Mouse (Mus musculus) CD8-positive naive resting alpha-beta T cell, adult 2 months (primary cell): ENCODE data around the gene Popdc2.
"Not testable (repeated sequence)": the region's sequence is repeated elsewhere in the genome, so short reads cannot be mapped to it uniquely, and the experiment has no call there.

Experiments used
- DNase-seq, 2 experiments: peaks; one replicate each; pipeline ENCODE4 v3.0.0; 2022; ENCODE audit warnings: low read depth in 2 of 2, low spot score in 2 of 2

Gene Popdc2

GRCm38 (mm10) chr16:38361933-38362332 lies at the start of gene Popdc2:
Gene Popdc2, plus strand, starts transcription at chr16:38362209.
- DNase-seq = no peak

- no peak for DNase-seq
Observed at GRCm38 (mm10) chr16:38318492-38318891, 43.5 kb upstream of the Popdc2 start.

DNA sequence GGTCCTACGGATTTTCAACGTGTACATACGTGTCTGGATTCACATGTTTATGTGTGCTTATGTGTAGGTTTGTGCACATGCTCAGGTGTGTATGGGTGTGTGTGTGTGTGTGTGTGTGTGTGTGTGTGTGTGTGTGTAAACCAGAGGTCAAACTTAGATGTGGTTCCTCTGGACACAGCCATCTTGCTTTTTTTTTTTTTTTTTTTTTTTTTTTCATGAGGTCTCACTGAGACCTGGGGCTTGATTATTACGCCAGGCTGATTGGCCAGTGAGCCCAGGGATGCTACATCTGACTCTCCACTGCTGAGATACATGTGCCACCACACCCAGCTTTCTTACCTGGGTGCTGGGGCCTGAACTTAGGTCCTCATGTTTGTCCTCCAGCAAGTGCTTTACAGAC lies 42.9 kb upstream of the Popdc2 start:
- no peak for DNase-seq

GRCm38 (mm10) chr16:38321452-38321935 lies 40.5 kb upstream of the Popdc2 start:
- peak; percentile 10 to 28 for DNase-seq

DNA sequence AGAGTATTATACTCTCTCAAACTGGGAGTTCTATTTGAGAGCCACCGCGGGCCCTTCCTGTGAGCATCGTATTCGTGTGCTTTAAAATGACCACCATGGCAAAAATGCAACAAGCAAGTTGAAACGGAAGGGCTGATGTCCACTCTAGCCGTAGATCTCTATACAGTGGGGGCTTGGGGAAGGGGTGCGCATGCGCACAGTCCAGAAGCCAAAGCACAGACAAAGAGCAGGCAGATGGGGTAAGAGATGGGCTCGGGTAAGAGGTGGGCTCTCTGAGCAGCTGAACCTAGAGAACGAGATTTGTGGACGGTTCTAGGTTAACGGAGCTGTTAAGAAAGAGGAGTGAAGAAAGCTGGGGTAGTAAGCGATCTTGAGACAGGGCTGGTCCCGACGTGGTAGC lies 37.7 kb upstream of the Popdc2 start:
- no peak for DNase-seq

- no peak for DNase-seq
Observed at GRCm38 (mm10) chr16:38326778-38327397, 35.1 kb upstream of the Popdc2 start.

DNA sequence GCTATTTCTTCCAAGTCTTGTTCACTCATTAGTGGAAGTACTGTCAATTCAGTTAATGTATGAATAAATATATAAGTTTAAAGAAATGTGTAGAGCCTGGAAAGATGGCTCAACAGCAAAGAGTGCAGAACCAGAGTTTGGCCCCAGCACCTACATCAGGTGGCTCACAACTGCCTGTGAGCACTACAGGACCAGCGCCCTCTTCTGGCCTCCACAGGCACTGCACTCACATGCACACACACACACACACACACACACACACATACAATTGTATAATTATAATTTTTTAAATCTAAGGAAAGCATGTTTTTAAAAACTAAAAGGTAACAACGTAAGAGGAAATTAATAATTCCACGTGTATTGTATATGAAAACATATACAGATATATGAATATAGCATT lies 32.7 kb upstream of the Popdc2 start:
- DNase-seq = no peak

- DNase-seq = no peak
Observed at GRCm38 (mm10) chr16:38334431-38334830, 27.6 kb upstream of the Popdc2 start.

DNA sequence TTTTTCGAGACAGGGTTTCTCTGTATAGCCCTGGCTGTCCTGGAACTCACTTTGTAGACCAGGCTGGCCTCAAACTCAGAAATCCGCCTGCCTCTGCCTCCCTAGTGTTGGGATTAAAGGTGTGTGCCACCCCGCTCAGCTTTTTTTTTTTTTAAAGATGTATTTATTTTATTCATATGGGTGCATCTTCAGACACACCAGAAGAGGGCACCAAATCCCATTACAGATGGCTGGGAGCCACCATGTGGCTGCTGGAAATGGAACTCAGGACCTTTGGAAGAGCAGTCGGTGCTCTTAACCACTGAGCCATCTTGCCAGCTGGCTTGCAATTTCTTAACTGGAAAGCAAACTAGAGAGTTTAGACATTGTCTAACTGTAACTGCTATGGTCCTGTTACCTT lies 23.9 kb upstream of the Popdc2 start:
- not testable (repeated sequence) for DNase-seq

DNA sequence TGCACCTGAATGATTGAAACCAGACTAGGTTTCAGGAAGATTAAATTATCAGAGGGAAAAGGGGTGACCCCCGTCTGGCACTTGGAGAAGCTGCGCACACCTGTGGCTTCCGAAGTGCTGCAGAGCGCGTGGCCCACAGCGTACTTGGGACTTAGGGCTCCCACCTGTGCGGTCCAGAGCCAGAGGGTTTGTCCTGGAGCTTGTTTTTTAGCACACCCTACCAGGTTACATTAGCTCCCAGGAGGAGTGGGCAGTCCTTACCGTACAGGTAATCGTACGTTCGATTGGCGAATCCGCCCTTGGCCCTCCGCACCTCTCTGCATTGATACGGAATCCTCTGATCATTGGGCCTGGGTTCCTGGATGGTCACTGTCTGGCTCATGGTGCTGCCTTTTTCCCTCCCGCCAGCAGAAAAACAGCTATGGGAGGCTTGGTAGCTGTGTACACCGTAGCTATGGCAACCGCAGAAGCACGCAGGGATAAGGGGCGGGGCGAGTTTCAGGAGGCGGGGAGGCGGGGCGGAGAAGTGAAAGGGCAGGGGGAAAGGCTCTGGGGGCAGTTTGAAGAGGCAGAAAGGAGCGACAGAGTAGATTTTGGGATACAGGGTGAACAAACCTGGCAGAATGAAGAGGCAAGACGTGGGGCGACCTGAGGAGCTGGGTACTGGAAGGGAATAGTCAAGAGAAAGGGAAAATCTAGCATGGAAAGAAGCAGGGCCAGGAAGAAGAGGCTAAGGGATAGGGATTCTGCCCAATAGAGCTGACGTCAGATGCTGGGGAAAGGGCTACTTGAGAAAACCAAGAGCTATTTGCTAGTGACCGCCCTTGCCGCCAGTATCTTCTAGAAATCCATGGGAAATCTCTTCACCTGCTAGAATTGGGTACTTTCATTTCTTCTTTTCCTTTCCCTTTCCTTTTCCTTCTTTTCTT lies 20.3 kb upstream of the Popdc2 start, which contains the start of gene Maats1:
TSS of gene Maats1 (minus strand) at position 748 of the 929 bp plus-strand sequence.
- no peak for DNase-seq

DNA sequence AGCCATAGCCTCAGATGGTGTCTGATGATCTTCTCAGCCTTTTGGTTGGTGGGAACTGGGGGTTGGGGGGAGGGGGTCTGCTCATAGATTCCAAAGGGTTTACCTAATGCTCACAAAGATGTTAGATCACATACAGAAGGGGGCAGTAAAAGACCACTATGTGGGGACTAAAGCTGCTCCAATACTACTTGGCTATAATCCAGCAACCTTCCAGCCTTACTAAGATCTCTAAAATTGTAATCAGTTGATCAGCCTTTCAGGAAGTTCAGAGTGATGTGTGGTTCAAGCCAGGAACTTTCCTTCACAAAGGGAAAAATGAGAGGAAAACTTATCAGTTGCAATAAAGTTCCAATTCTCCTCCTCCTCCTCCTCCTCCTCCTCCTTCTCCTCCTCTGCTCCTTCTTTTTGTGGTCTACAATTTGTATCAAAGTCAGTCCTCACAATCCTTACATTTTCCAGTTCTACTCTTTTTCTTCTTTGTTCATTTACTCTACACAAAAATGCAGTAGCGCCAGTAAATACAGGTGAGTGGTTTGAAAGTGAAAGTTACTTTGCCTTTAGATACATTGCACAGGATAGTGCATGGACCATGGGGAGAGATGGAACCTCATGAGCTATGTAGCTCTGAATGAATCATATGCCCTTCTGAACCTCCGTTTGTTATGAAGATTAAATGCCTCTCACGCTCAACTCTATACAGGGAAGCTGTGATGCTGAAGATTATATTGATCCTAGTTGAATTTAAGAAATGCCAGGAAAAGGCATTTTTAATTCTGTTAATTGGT lies 16.9 kb upstream of the Popdc2 start:
- no peak for DNase-seq

DNA sequence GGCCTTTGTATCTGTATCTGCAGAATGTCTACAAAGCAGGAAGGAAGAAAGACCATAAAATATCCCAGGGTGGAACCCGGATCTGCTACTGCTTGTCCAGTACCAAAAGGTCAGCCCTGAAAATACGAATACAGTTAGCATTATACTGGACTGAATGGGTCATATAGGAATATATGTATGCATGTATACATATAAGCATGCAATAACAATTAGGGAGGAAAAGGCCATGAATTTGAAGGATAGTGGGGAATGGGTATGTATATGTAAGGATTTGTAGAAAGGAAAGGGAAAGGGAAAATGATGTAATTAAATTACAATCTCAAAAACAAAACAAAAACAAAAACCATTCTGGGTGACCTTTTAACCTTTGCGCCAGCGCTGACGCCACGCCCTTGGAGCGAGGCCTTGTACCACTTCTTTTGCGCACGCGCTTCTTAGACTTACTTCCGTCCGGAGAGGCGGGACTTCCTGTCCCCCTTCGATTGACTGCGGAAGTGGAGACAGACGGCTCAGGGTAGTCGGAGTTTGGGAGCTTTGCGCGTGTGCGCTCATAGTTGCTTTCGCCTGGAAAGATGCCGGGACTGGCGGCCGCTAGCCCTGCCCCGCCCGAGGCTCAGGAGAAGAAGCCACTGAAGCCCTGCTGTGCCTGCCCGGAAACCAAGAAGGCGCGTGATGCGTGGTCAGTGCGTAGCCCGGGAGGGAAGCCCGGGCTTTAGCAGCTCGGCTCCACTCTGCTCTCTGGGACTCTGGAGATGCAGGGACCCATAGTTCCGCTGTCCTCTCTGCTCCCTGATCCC lies 15.3 kb upstream of the Popdc2 start, which contains the start of the genes Cox17 and Gm21987:
TSS of gene Cox17 (plus strand) at position 463 of the 797 bp plus-strand sequence.
TSS of gene Gm21987 (plus strand) at position 512 of the 797 bp plus-strand sequence.
- peak; percentile 86 to 91 for DNase-seq

- DNase-seq = no peak
Observed at GRCm38 (mm10) chr16:38347588-38347987, 14.4 kb upstream of the Popdc2 start.

GRCm38 (mm10) chr16:38348217-38348761 lies 13.7 kb upstream of the Popdc2 start:
- DNase-seq = no peak

- DNase-seq = no peak
Observed at GRCm38 (mm10) chr16:38349881-38350280, 12.1 kb upstream of the Popdc2 start.

DNA sequence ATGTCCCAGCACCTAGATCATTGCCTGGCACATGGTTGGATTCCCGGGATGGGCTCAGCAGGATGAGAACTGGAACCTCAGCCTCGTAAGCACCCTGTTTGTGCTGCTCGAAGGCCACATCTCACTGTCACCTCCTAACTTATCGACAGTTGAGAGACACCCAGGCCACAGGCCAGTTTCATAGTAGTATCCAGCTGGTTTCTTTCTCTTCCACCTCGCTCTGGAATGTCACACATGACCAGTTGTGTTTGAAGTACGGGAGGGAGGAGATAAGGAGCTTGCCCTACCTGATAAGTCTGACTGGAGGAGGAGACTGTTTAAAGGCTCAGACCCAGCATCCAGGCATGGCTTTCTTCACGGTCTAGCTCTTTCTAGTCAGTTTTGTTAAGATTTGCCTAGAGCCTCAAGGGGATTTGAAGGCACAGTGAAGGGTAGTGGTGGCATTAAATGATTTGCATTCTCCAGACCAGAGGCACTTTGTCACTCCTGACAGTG lies 11.6 kb upstream of the Popdc2 start:
- no peak for DNase-seq

DNA sequence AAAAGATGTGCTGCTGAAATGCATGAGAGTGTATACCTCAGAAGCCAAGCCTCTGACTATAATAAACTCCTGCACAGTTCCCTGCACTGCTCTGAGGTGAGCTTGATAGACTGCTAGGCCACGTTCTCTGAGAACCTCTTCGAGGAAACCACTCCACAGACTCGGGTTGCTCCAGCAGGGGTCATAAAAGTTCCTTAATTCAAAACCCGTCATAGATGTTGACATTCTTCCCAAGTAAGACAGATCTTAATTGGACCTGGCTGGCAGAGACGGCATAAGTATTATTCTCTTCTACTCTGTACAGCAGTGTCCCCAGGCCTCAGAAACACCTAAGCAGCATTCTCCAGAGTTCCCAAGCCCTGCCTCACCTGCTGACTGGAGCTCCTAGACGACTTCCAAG lies 11.1 kb upstream of the Popdc2 start:
- no peak for DNase-seq

GRCm38 (mm10) chr16:38352031-38352430 lies 10.0 kb upstream of the Popdc2 start:
- no peak for DNase-seq

DNA sequence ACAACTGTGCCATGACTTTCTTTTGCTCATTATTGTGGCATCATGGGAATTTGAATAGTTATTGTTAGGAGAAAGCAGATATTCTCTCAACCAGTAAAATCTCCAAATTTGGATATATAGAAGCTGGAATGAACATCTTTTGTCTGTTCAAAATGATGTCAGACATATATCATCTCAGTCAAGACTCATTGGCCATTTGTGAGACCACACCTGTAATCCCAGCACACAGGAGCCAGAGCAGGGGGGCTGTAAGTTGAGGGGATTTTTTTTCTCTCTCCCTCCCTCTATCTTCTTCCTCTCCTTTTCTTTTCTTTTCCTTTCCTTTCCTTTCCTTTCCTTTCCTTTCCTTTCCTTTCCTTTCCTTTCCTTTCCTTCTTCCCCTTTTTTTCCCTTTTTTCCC lies 9.2 kb upstream of the Popdc2 start:
- DNase-seq = no peak

GRCm38 (mm10) chr16:38353642-38354041 lies 8.4 kb upstream of the Popdc2 start:
- no peak for DNase-seq
